Mouse (Mus musculus): ENCODE measurements around the gene Rsc1a1. TPM values are rescaled to one million over a fixed set of nuclear protein-coding genes. Genes with fewer than 3 reads are reported as not detected.
A peak's percentile ranks its signal among the peaks of the same experiment; 100 is the strongest.

The Rsc1a1 gene
- total RNA-seq, 2 experiments from 2014 or later = not detected

DNA sequence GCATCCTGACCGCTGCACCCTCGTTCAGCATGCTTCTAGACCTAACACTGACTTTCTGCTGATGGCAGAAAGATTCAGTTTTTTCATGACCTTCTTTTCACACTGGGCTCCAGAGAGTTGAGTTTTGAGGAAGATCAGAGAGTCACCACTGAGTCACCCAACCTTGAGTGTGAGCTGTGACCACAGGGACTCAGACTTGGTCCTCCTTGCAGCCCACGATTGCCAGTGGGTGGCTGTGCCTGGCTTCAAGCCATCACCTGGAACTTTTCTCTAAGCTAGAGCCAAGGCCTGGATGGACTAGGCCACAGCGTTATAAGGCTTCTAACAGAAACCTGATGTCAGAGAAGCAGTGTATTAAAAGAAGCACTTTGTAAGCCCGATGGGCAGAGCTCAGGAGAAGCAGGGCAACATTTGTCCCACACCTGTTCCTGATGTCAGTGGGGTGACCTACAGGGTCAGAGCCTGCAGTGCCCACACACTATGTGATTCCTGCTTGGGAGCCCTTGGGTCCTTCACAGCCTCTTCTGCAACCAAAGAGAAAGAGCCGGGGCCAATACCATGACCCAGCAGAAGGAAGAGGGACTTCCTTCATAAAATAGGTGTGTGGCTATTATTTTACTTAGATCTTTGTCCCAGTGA is 26.4 kb downstream of the Rsc1a1 start:
- intact Hi-C loops (cut with DNase I) = no loop called here
- DNase-seq = no peak

DNA sequence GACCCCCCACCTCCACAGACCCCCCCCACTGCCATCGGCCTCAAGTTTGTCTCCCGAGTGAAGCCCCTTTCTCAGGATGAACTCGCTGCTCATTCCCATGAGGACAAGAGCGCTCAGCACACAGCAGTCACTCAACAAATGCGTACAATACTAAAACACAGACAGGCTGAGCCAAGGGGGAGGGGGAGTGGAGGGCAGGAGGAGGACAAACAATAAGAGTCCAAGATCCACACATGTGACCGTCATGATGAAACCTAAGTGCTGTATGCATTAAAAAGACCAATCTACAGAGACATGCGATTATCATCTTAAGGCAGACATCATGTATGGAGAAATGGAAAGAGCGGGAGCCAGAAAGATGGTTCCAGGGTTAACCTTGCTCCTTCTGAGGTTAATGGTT is 28.5 kb downstream of the Rsc1a1 start:
- no peak for DNase-seq
- intact Hi-C loops (cut with DNase I) = no loop called here

DNA sequence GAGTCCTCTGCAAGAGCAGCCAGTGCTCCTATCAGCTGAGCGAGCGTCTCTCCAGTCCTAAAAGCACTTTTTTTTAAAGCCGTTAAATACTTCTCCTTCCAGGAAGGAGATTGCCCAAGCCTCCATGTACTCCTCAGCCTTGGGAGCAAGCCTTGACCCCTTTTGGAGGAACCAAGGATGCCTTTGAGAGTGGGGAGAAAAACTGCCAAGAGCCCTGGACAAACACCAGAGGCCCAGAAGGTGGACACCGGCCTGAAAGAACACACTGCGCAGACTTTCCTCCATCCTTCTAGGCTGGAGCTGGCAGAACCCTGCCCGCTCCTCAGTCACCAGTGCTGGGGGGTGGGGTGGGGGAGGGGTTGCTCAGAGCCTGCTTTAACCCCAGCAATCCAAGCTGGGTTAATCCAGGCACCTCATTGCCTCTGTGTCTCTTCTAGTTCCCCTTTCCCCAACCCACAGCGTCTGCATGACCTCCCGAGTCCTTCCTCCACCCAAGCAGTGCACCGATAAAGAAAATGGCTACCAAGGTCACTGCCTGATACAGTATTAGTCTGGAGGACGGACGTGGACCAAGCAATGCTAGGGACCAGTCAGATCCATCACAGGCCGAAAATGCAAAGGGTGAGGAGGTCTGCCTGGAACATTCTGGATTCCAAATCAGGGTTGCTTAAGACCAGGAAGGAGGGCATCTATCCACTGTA is 29.3 kb downstream of the Rsc1a1 start:
- intact Hi-C loops (cut with DNase I) = no loop called here
- DNase-seq = peak in 1 of 2 experiments; percentile 34

DNA sequence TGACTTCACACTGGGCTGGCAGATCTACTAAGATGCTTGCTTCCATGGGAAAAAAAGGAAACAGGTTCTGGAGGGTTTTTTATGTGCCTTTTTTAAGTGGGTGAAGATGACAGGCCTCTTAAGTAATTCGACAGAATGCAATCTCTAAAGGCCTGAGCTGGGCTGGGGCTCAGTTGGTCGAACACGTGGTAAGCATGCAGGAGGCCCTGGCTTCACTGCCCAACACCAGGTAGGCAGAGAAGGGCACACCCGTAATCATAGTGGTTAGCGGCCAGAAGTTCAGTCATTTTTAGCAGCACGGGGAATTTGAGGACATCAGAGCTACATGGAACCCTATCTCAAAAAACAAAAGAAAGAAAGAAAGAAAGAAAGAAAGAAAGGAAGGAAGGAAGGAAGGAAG is 30.9 kb downstream of the Rsc1a1 start:
- DNase-seq = no peak

DNA sequence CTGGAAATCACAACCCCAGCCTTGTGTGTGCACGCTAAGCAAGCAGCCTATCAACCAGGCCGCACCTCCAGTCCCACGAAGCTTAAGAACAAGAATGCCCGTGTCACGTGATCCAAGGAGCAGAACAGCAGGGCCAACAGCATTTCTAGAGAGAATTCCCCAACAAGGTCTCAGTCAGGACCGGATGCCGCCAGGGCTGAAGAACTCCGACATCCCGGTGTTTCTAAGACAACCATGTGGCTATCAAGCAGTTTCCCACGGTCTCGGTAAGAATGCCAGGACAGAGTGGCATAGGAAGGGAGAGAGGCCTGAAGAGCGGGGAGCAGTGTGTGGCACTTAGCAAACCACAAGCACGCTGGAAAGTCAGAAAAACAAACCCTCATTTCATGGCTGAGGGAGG is 31.6 kb downstream of the Rsc1a1 start:
- DNase-seq = no peak
- intact Hi-C loops (cut with DNase I) = no loop called here

More for the DNA sequence above, 30.9 kb downstream of the Rsc1a1 start:
- intact Hi-C loops (cut with DNase I) = no loop called here

DNA sequence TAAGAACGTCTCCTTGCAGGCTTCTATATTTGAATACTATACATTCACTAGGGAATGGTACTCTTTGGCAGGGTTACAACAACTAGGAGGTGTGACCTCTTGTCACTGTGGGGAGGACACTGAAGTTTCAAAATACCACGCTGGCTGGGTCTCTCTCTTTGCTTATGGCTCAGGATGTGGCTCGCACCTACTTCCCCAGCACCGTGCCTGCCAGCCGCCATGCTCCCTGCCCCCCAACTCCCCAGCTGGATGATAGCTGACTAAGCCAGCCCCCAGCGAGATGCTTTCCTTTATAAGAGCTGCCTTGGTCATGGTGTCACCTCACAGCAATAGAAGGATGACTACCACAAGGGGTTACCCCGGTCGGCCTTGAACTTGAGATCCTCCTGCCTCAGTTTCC is 32.4 kb downstream of the Rsc1a1 start:
- intact Hi-C loops (cut with DNase I) = no loop called here
- DNase-seq = no peak

DNA sequence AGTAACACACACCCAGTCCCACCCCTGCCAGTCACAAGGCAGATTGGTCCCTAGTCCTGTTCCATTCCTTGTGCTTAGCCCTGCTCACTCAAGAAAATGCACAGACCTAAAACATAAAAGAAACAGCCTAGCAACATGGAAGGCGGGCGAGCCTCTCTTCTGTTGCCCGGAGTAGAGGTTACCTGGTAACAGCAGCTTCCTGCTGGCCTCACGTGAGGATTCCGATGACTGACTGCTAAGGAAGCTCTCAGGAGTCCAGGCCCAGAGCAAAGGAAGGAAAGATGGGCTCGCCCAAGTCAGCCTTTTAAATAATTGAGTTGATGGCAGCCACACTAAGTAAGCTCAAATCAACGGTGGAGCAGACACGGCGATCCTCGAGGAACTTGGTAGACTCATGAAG is 33.5 kb downstream of the Rsc1a1 start:
- intact Hi-C loops (cut with DNase I) = no loop called here
- DNase-seq = no peak

DNA sequence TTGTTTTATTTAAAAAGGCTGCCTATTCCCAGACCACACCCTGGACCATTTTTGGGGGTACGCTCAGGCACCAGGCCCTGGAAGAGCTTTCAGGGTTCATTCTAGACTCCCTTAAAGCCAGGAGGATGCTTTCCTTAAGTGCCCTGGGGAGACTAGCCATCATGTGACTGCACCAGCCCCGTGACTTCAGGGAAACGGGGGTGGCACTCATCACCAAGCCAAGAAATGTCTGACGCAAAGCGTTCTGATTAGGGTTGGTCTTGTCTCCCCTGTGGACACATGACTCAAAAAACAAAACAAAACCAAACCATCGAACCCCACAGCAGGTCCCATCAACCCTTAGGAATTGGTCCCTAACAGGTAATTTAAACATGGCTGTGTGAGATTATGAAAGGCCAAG is 34.1 kb downstream of the Rsc1a1 start:
- no peak for DNase-seq
- intact Hi-C loops (cut with DNase I) = no loop called here

DNA sequence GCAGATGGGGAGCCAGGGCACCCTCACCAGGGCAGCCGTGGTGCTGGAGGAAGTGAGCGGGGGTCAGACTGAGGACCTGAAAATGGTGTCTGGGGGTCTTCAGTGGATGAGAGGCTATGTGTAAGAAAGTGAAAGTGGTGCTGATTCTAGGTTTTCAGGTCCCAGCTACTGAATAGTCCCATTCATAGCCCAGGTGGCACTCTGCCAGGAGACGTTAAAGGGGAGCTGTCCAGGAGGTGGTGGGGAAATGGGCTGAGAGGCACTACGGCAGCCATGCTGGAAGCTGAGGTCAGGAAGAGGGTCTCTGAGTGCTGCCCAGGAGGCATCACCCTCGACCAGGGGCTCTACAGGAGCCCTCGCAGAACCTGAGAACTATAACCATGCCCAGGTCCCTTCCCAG is 36.2 kb downstream of the Rsc1a1 start:
- no peak for DNase-seq
- intact Hi-C loops (cut with DNase I) = no loop called here

DNA sequence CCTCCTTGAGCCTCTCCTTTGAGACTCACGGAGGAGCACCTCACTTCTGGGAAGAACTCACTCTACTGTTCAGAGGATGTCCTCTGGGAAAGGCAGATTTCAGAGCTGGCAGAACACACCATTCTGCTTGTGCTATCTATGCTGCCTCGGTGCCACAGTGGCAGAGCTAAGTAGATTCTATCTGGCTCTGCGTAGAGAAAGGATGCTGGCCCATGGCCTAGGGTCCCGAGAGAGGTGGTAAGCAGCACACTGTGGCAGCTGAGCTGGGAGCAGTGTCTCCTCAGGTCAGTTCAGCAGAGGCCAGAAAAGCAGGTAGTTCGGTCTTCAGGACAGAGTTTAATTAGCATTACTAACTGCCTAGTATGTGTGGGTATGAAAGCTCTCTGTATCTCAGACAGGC is 37.1 kb downstream of the Rsc1a1 start:
- DNase-seq = peak; percentile 56 to 57
- intact Hi-C loops (cut with DNase I) = no loop called here

DNA sequence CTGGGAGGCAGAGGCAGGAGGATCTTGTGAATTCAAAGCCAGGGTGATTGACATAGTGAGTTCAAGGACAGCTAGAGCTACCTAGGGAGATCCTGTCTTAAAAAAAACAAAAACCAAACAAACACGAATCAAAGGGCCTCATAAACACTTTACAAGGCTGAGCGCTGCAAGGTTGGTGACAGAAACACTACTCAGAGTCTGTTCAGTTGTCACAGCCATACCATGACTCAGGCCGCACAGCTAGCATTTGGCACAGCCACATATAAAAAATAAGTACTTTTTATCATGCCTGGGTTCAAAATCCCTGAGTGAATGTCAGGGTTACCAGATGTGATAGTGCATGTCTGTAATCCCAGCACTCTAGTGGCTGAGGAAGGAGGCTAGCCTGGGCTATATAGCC is 38.2 kb downstream of the Rsc1a1 start:
- intact Hi-C loops (cut with DNase I) = no loop called here

DNA sequence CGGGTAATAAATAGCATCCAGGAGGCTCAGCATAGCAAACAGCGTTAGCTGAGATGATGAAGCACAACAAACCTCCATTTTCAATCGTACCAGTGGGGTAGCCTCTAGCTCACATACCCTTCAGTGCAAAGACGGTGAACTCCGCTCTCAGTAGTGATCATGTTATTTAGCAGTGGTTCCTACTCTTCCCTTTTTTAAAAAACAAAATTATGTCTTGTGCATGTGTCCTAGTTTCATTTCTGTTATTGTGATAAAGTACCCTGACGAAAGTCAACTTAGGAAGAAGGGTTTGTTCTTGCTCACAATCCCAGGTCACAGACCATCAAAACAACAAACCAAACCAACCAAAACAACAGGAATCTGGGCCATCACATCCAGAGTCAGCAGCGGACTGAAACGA is 39.4 kb downstream of the Rsc1a1 start:
- intact Hi-C loops (cut with DNase I) = no loop called here
- DNase-seq = no peak

More for the DNA sequence above, 38.2 kb downstream of the Rsc1a1 start:
- no peak for DNase-seq

DNA sequence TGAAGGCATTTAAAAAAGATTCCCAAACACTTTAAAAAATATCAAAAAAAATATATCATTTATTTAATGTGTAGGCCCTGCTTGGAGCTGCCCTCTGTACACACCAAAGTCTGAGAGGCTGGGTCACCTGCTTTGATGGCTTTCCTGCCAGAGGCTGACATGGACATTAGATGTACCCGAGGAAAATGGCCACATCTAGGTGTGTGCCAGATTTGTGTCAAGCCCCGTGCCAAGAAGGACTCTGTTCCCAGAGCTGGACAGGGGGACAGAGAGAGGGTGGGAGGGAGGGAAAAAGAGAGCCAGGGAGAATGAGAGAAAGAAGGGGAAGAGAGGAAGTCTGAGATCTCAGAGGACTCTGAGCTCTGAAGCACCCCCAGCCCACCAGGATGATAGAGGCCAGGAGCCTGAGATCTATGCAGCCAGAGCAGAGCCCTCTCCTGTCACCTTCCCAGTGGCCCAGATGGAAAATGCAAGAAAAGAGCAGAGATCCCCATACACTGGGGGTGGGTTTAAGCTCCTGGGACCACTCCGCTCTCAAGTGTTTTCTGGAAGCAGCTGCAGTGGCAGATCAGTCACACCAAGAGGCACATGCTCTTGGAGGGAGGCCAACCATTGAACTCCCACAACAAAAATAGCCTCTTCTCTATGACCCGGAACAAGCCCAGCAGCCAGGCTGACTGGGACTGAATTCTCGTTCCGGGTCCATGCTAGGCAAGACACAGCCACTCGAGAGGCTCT is 42.1 kb downstream of the Rsc1a1 start:
- intact Hi-C loops (cut with DNase I) = no loop called here
- peak; percentile 74 to 84 for DNase-seq

DNA sequence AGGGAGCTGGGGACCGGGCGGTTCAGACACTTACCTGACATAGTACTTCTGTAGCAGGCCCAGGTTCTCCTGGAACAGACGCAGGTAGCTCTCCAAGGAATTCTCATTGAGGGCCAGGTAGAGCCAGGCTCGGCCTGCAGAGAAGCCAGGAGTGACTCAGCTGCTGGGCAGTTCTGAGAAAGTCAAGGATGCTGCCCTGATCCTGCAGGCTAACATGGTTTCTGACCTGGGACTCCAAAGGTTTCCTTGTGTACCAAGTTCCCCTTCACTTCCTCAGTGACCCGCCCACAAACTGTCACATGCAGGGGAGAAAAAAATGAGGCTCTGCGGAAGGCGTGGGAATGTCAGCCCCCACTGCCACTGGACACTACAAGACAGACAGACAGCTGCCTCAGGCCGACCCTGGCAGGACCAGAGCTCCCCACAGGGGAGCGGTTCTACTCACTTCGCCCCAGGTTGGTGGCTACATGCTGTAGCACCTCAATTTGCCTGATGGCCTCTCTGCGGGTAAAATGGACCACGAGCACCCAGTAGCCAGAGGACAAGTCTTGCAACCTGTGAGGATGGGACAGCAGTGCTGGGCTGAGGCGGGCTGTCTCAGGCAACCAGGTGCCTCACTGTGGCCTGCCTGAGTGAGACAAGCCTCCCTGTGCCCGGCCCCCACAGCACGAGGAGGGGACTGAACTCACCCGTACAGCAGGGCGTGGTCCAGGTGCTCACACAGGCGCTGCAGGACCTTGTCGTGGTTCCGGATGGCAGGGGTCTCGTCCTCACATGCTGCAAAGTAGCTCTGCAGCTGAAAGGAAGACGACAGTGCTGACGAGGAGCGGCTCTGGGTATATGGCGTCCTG is 43.2 kb downstream of the Rsc1a1 start:
- intact Hi-C loops (cut with DNase I) = no loop called here
- no peak for DNase-seq

DNA sequence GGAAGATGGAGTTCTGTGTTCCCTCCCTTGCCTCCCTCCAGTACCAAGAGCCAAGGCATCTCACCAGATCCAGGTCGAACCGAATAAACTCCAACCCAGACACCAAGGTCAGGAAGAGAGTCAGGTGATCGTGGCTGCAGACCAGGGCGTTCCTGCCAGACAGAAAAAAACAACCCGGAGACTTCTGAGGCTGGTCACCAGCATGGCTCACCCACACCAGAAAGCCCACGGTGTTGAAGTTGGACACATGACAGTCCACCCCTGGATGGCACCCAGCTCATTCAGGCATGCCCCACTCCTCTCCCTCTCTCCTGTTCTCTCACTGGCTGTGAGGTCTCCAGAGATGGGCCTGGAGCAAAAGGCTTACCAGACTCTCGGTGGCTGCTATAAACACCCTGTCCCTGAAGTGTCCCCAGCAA is 44.0 kb downstream of the Rsc1a1 start:
- peak; percentile 50 to 63 for DNase-seq
- intact Hi-C loops (cut with DNase I) = no loop called here

DNA sequence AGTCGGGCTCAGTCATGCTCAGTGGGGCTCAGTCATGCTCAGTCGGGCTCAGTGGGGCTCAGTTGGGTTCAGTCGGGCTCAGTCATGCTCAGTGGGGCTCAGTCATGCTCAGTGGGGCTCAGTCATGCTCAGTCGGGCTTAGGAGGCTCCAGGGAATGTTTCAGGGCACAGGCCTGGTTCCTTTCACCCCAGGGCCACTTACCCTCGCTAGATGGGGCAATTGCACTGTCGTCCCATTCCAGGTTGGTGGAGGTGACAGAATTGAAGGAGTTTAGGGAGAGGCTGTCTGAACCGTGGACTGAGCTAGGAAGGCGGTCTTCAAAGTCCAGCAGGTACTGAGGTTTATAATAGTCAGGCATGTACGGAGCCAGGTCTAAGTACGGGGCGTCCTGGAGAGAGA is 45.9 kb downstream of the Rsc1a1 start:
- no peak for DNase-seq
- intact Hi-C loops (cut with DNase I) = loop anchor here (5.0 kb wide), 1 partner anchor 63 kb away; no protein-coding TSS in a partner anchor

DNA sequence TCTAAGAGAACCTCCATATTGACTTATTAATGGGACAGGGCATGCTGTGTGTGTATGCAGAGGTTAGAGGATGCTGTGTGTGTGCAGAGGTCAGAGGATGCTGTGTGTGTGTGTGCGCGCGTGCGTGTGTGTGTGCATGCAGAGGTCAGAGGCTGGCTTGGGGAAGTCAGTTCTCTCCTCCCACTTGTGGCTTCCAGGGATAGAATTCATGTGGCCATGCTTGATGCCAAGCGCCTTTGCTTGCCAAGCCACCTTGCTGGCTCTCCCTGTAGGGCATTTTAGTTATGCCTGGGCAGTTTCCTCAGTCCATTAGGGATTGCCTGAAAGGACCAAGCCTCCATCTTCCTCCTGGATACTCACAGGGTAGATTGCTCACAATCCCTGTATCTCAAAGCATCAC is 48.7 kb downstream of the Rsc1a1 start:
- peak; percentile 50 to 75 for DNase-seq

DNA sequence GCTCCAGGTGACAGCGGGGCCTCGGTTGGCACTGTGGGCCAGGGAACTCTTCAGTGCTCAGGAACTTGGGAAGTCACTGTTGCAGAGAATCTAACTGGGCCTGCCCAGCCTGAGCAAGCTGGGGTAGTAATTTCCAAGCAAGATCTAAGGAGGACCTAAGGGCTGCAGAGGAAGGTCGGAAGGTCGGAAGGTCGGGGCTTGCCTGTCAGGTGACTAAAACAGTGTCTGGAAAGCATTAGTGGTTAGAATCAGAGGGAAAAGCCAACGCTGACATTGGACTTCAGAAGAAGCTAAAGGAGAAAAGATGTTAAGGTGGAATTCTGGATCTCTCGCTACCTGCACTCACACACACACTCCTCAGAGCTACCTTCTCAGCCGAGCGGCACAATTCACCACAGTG is 49.4 kb downstream of the Rsc1a1 start:
- DNase-seq = no peak
- intact Hi-C loops (cut with DNase I) = loop anchor here (5.0 kb wide), 1 partner anchor 66 kb away; no protein-coding TSS in a partner anchor

More for the DNA sequence above, 48.7 kb downstream of the Rsc1a1 start:
- intact Hi-C loops (cut with DNase I) = loop anchor here (5.0 kb wide), 1 partner anchor 66 kb away; no protein-coding TSS in a partner anchor
